Mouse (Mus musculus) ES-Bruce4 (cell line): ENCODE results near the gene Gmfg. TPM values are rescaled to one million over a fixed set of nuclear protein-coding genes. Genes with fewer than 3 reads are reported as not detected.

ENCODE experiments used
- H3K27ac ChIP-seq: 2 replicates; pipeline ENCODE4 v1.5.1; 2012; ENCODE audit warnings: low read length, inconsistent platforms; ENCODE audit not compliant: insufficient read depth
- H3K27me3 ChIP-seq: 2 replicates; pipeline ENCODE4 v1.6.1; 2012; ENCODE audit warnings: mild to moderate bottlenecking, low read length, inconsistent platforms; ENCODE audit not compliant: control insufficient read depth, poor library complexity, insufficient read depth, severe bottlenecking
- H3K36me3 ChIP-seq: 2 replicates; pipeline ENCODE4 v1.6.1; 2012; ENCODE audit warnings: inconsistent platforms, mild to moderate bottlenecking, low read length, moderate library complexity; ENCODE audit not compliant: control insufficient read depth, poor library complexity, insufficient read depth, severe bottlenecking
- H3K4me1 ChIP-seq: one replicate; pipeline ENCODE4 v1.8.1; 2011; ENCODE audit warnings: low read length; ENCODE audit not compliant: control insufficient read depth, insufficient read depth
- H3K4me3 ChIP-seq: 2 replicates; pipeline ENCODE4 v1.5.1; 2011; ENCODE audit warnings: low read depth, mild to moderate bottlenecking, low read length
- H3K9ac ChIP-seq: 2 replicates; pipeline ENCODE4 v1.6.1; 2012; ENCODE audit warnings: low read depth, mild to moderate bottlenecking, inconsistent platforms; ENCODE audit not compliant: poor library complexity, severe bottlenecking
- H3K9me3 ChIP-seq: replicated peaks from 2 replicates; pipeline ENCODE4 v1.6.1; 2012; ENCODE audit warnings: mild to moderate bottlenecking, low read length, inconsistent platforms; ENCODE audit not compliant: control insufficient read depth, poor library complexity, insufficient read depth, severe bottlenecking
- CTCF ChIP-seq: IDR thresholded peaks from one replicate; pipeline ENCODE4 v1.8.1; 2011; ENCODE audit warnings: low read depth, low read length
- EP300 ChIP-seq: IDR thresholded peaks from 2 replicates; pipeline ENCODE4 v1.6.1; 2011; ENCODE audit warnings: low read depth, low read length; ENCODE audit not compliant: insufficient read depth
- POLR2A ChIP-seq: IDR thresholded peaks from one replicate; pipeline ENCODE4 v1.8.1; 2011; ENCODE audit warnings: low read length; ENCODE audit not compliant: insufficient read depth
- polyA plus RNA-seq: library from polyadenylated mRNA; stranded (reverse); fragments of >200 nt; gene quantifications from 2 replicates; pipeline ENCODE4 v1.2.4, GENCODE M21; 2011; ENCODE audit warnings: low read depth; ENCODE audit not compliant: missing spikeins, insufficient read depth, insufficient read length

The Gmfg gene
- polyA plus RNA-seq, 1 experiment = 45.2 TPM

GRCm38 (mm10) chr7:28441776-28442485 is 4.7 kb downstream of the Gmfg start:
- Histone ChIP-seq H3K9ac (no peak overlapping the region), H3K9me3 (no peaks in the 10 kb centered on the region), H3K4me1 (peaks cover 5% of the 10 kb centered on the region), H3K4me3 (no peak overlapping the region), H3K27ac (no peak overlapping the region), H3K27me3 (no peaks in the 10 kb centered on the region), H3K36me3 (no peaks in the 10 kb centered on the region)
- TF ChIP-seq EP300 (no peak), POLR2A (no peak), CTCF (no peak)

- TF ChIP-seq CTCF (no peak), POLR2A (no peak), EP300 (no peak)
- Histone ChIP-seq H3K27ac (no peak overlapping the region), H3K9ac (no peak overlapping the region), H3K4me3 (no peak overlapping the region), H3K27me3 (no peaks in the 10 kb centered on the region), H3K36me3 (no peaks in the 10 kb centered on the region), H3K4me1 (peaks cover 5% of the 10 kb centered on the region), H3K9me3 (no peaks in the 10 kb centered on the region)
Observed at GRCm38 (mm10) chr7:28442688-28443087, 5.4 kb downstream of the Gmfg start.

- Histone ChIP-seq H3K27ac (no peak overlapping the region), H3K9me3 (no peaks in the 10 kb centered on the region), H3K9ac (no peak overlapping the region), H3K36me3 (no peaks in the 10 kb centered on the region), H3K4me3 (no peak overlapping the region), H3K4me1 (peaks cover 5% of the 10 kb centered on the region), H3K27me3 (no peaks in the 10 kb centered on the region)
- no peak for TF ChIP-seq CTCF
- TF ChIP-seq POLR2A = no peak
- no peak for TF ChIP-seq EP300
Observed at GRCm38 (mm10) chr7:28444344-28444974, 7.2 kb downstream of the Gmfg start.

DNA sequence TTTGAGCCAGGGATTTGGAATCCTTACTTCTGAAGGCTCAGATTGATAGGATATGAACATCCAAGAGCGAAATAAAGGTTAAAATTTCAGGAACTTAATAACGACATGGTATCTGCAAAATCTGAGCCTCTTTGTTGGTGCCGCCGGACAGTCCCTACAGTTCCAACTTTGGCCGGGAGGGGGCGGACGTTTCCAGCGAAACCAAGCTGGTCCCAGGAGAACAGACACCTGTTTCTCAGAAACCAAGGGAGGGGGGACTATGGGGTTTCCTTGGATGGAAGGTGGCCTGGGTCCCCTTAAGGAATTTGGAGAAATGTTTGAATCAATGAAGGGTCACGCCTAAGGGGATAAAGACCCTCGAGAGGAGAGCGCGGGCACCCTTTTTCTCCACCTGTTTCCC is 9.2 kb downstream of the Gmfg start:
- H3K36me3 ChIP-seq = no peaks in the 10 kb centered on the region

DNA sequence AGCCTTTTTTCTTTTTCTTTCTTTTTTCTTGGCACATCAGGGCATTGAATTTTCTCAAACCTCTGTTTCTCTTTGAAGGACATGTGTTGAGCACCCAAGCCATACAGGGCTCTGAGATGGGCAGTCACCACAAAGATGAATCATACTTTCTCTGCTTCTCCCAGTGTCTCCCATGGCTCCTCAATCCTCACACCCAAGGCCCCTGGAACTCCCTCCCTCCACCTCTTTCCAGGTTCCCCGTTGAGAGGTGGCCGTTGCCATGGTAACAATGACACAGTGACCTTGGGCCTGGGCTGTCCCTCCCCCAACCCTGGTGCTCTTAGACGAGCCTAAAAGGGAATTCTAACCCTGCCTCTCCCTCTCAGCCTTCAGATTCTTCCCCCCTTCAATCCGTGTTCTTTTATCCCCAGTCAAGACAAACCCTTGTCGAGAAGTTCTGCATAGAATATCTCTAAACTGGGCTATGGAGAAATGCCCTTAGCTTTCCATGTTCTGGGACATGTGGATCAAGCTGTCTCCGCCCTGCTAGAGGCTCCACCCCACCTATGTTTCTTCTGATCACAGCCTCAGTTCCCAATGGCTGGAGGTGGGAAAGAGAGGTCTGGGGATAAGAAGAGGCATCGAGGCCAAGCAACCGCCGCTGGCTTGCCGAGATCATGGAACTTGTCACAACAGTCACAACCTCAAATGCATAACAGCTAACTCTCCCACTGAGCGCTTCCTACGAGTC is 10.0 kb downstream of the Gmfg start:
- H3K9ac ChIP-seq = peak overlapping the region; percentile 54
- peak overlapping the region; percentile 80 for H3K27ac ChIP-seq
- peak overlapping the region; percentile 54 for H3K4me3 ChIP-seq
- TF ChIP-seq CTCF = no peak
- peak; percentile 79 for TF ChIP-seq EP300
- no peak for TF ChIP-seq POLR2A
- H3K27me3 ChIP-seq = no peaks in the 10 kb centered on the region
- H3K4me1 ChIP-seq = no peaks in the 10 kb centered on the region
- H3K36me3 ChIP-seq = no peaks in the 10 kb centered on the region
- no peaks in the 10 kb centered on the region for H3K9me3 ChIP-seq

More for the DNA sequence above, 9.2 kb downstream of the Gmfg start:
- Histone ChIP-seq H3K9ac (no peak overlapping the region), H3K9me3 (no peaks in the 10 kb centered on the region), H3K4me3 (no peak overlapping the region), H3K4me1 (no peaks in the 10 kb centered on the region), H3K27me3 (no peaks in the 10 kb centered on the region), H3K27ac (peak overlapping the region; percentile 67)
- TF ChIP-seq CTCF (peak; percentile 86), EP300 (no peak), POLR2A (no peak)
